Mouse (Mus musculus) embryonic fibroblast, embryonic 13.5 days (primary cell): ENCODE data around the gene Exoc3l4.

ENCODE experiments used
- CTCF ChIP-seq: IDR thresholded peaks from 2 replicates; pipeline ENCODE4 v1.5.1; 2011; ENCODE audit warnings: mild to moderate bottlenecking, control low read depth, low read length, moderate library complexity, borderline replicate concordance; ENCODE audit not compliant: insufficient read depth
- POLR2A ChIP-seq: IDR thresholded peaks from 2 replicates; pipeline ENCODE4 v1.6.1; 2011; ENCODE audit warnings: low read depth, mild to moderate bottlenecking, control low read depth, low read length, moderate library complexity

- TF ChIP-seq POLR2A (no peak), CTCF (no peak)
Observed at GRCm38 (mm10) chr12:111445890-111446613, 29.2 kb downstream of the Exoc3l4 start.
